Mouse (Mus musculus): ENCODE measurements around the gene Cpeb3.

DNA sequence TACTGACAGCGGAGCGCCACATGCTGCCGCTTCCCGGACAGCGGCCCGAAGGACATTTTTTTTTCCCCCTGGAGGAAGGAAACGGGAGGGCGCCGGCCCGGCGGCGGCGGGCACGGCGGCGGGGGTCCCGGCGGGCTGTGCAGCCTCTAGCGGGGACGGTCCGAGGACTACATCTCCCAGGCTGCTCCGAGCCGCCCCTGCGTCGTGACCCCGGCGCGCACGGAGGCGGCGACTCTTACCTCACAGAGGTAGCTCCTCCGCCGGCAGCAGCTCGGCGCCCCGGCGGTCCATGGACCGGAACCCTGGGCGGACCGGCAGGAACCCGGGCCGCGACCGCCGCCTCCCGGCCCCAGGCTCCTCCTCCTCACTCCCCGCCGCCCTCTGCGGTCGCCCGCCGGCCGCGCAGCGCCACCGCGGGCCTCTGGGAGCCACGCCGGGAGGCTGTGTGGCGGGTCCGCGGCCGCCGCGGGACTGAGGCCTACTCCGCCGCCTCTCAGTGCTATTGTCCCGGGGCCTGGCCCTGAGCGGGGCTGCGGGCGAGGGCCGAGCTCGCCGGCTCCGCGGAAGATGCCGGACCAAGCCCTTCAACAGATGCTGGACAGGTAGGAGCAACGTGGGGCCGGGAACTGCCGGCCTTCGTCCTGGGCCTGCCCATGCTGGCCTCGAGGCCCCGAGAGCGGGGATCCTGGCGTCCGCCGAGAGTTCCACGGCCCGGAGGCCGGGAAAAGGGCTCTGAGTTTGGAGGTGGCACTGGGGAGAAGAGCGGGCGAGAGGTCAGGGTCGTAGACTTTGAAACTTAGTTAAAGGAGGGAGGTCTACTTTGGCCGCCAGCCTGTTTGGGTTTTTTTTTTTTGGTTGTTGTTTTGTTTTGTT, 862 bp downstream of the Cpeb3 start, which contains the start of gene March5:
- TF ChIP-seq POLR2A (IDR thresholded peaks at IDR 0.05; ENCODE audit: low read depth, low read length) (no peak; the same call in 1 of the 2 replicates), CTCF (IDR thresholded peaks at IDR 0.05; ENCODE audit: extremely low read depth, insufficient read depth, insufficient read length, insufficient replicate concordance) (no peak)

Measured in spleen, adult 2 months (tissue).